ENCODE assay signal across 12 mouse cellular contexts in the genomic region with DNA sequence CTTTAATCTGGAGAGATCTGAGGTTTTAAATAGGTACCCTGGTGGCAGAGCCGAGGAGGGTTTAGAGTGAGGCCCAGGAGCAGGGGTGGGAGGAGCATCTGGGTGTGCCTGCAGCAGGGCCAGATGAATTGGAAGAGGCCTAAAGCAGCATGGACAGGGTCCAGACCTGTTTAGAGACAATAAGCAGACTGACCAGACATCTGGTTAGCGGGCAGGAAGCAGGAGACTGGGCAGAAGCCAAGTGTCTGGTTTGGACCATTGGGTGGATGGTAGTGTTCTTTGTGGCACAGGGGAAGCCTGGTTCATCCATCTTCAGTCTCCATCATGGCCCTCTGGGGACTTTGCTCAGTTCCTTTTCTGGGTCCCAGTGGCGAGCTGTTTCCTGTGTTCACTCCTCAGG. TPM values are rescaled to one million over a fixed set of nuclear protein-coding genes. Genes with fewer than 3 reads are reported as not detected.
DNase-seq lines count a peak whose midpoint lies in the region; ATAC-seq and TF ChIP-seq lines count a peak whose summit lies in the region.
"Had no signal": no experiment of that assay in that cellular context is flagged by ENCODE, and none has a peak within 500 bp of the region (broad histone marks: within the 10 kb centered on the region; RNA-seq: fewer than 3 reads in every experiment).

No protein-coding gene starts in this region.

- peak; percentile 19; the same call in 1 of the 2 replicates for ATAC-seq in stomach, embryonic 16.5 days (ENCODE audit: insufficient read depth, low FRiP score)
- no peak for ATAC-seq in stomach, postnatal 0 days (ENCODE audit: low FRiP score, low TSS enrichment)
- ATAC-seq: lung, postnatal 0 days had no signal

- H3K9me3 ChIP-seq in stomach, embryonic 16.5 days (replicated peaks; ENCODE audit: control insufficient read depth, low read length), result no peaks in the 10 kb centered on the region
- H3K9me3 ChIP-seq in stomach, postnatal 0 days (ENCODE audit: control insufficient read depth, low read length), result no peaks in the 10 kb centered on the region

- peak overlapping the region; percentile 35; the same call in 1 of the 2 replicates for H3K27ac ChIP-seq in stomach, embryonic 16.5 days (ENCODE audit: low read length)
- no peak overlapping the region for H3K27ac ChIP-seq in stomach, postnatal 0 days (replicated peaks)
- no peak overlapping the region for H3K27ac ChIP-seq in layer of hippocampus, adult 2 months

- no peak overlapping the region for H3K4me3 ChIP-seq in stomach, embryonic 16.5 days (replicated peaks; ENCODE audit: low read length)
- H3K4me3 ChIP-seq in stomach, postnatal 0 days (ENCODE audit: low read depth, low read length), result no peak overlapping the region
- H3K4me3 ChIP-seq in layer of hippocampus, adult 2 months, result no peak overlapping the region

- DNase-seq in gastrocnemius, adult 18-20 months (ENCODE audit: low spot score), result peak; percentile 43
- DNase-seq in gastrocnemius, postnatal 14 days, result no peak
- no peak for DNase-seq in stomach, postnatal 0 days (ENCODE audit: low spot score)
- DNase-seq in induced T-regulatory cell, adult 2 months (ENCODE audit: low read depth), result peak; percentile 9
- no peak for DNase-seq in neural tube, embryonic 10.5 days (ENCODE audit: extremely low spot score, low spot score)
- no peak for DNase-seq in layer of hippocampus, adult 2 months (ENCODE audit: low spot score in 2 of 2)
- no peak for DNase-seq in cerebellum, adult 18-20 months
- DNase-seq: cerebellum, postnatal 36 days had no signal

- H3K9ac ChIP-seq in stomach, embryonic 16.5 days (ENCODE audit: low read length), result no peak overlapping the region; the same call in 1 of the 2 replicates
- H3K9ac ChIP-seq in stomach, postnatal 0 days (ENCODE audit: low read length), result no peak overlapping the region

- no peak; the same call in 1 of the 2 replicates for TF ChIP-seq CTCF in stomach, postnatal 0 days (IDR thresholded peaks at IDR 0.05; ENCODE audit: low read depth)
- TF ChIP-seq CTCF in layer of hippocampus, adult 2 months (conservative IDR thresholded peaks at IDR 0.05), result no peak

- H3K36me3 ChIP-seq in stomach, embryonic 16.5 days (ENCODE audit: control insufficient read depth, insufficient read depth, low read length), result no peaks in the 10 kb centered on the region
- H3K36me3 ChIP-seq in stomach, postnatal 0 days (ENCODE audit: control insufficient read depth, insufficient read depth, low read length), result no peaks in the 10 kb centered on the region

- H3K4me2 ChIP-seq in stomach, embryonic 16.5 days (ENCODE audit: low read depth, low read length), result no peak overlapping the region
- no peak overlapping the region for H3K4me2 ChIP-seq in stomach, postnatal 0 days (replicated peaks; ENCODE audit: low read depth)

- H3K27me3 ChIP-seq in stomach, embryonic 16.5 days (ENCODE audit: control insufficient read depth, insufficient read depth, low read length), result no peaks in the 10 kb centered on the region
- H3K27me3 ChIP-seq in stomach, postnatal 0 days (ENCODE audit: control insufficient read depth, insufficient read depth, low read length), result no peaks in the 10 kb centered on the region

- intact Hi-C loops in gastrocnemius, postnatal 14 days (cut with DNase I; ENCODE audit: low total_unique reads), result loop anchor here (5.0 kb wide), 2 partner anchors 33 to 57 kb away; a partner anchor contains a TSS

- TF ChIP-seq EP300 in stomach, postnatal 0 days (optimal IDR thresholded peaks at IDR 0.05), result no peak

- WGBS in stomach, embryonic 16.5 days, result 45% methylated on average over 3 of the region's 3 CpGs
- WGBS in stomach, postnatal 0 days, result 40% methylated on average over 3 of the region's 3 CpGs

- H3K4me1 ChIP-seq in stomach, embryonic 16.5 days (ENCODE audit: control insufficient read depth, insufficient read depth, low read length), result peaks cover 15% of the 10 kb centered on the region; the same call in 1 of the 2 replicates
- H3K4me1 ChIP-seq in stomach, postnatal 0 days (replicated peaks; ENCODE audit: control insufficient read depth, insufficient read depth), result peaks cover 5% of the 10 kb centered on the region

RNA-seq across cellular contexts. Expression of a gene that starts 6.2 kb away (rescaled TPM):
- not detected for total RNA-seq in gastrocnemius, adult 18-20 months (2021)
- total RNA-seq in gastrocnemius, postnatal 14 days (2021), result not detected
- 0.93 and 1.3 TPM in 2 replicates for polyA plus RNA-seq in stomach, embryonic 16.5 days (2015; fragmentation: Nextera tagmentation; extraction: Ambion mirVana)
- 0.65 and 1.2 TPM in 2 replicates for polyA plus RNA-seq in stomach, postnatal 0 days (2015; fragmentation: Nextera tagmentation; extraction: Ambion mirVana)
- not detected for total RNA-seq in layer of hippocampus, adult 2 months (2021)
- total RNA-seq: gastrocnemius, postnatal 4 days had no signal
- polyA plus RNA-seq: limb, embryonic 14.5 days had no signal

RNA-seq across cellular contexts. Expression of a gene that starts 17.8 kb away (rescaled TPM):
- not detected for total RNA-seq in gastrocnemius, adult 18-20 months (2021)
- not detected for total RNA-seq in gastrocnemius, postnatal 14 days (2021)
- not detected in 2 replicates for polyA plus RNA-seq in stomach, embryonic 16.5 days (2015; fragmentation: Nextera tagmentation; extraction: Ambion mirVana)
- not detected in 2 replicates for polyA plus RNA-seq in stomach, postnatal 0 days (2015; fragmentation: Nextera tagmentation; extraction: Ambion mirVana)
- not detected for total RNA-seq in layer of hippocampus, adult 2 months (2021)
- total RNA-seq: gastrocnemius, postnatal 4 days had no signal
- polyA plus RNA-seq: limb, embryonic 14.5 days; lung, postnatal 0 days had no signal

RNA-seq across cellular contexts. Expression of a gene that starts 19.7 kb away (rescaled TPM):
- total RNA-seq in gastrocnemius, adult 18-20 months (2021), result 10 to 100 TPM; 10.1 to 17.7 TPM
- total RNA-seq in gastrocnemius, postnatal 14 days (2021), result 10 to 100 TPM; 11.1 to 16.5 TPM
- 12.5 and 15.1 TPM in 2 replicates for polyA plus RNA-seq in stomach, embryonic 16.5 days (2015; fragmentation: Nextera tagmentation; extraction: Ambion mirVana)
- 12.1 and 17.4 TPM in 2 replicates for polyA plus RNA-seq in stomach, postnatal 0 days (2015; fragmentation: Nextera tagmentation; extraction: Ambion mirVana)
- 1 to 10 TPM; 3.4 to 5.7 TPM for total RNA-seq in layer of hippocampus, adult 2 months (2021)

RNA-seq across cellular contexts. Expression of a gene that starts 23.5 kb away (rescaled TPM):
- not detected for total RNA-seq in gastrocnemius, adult 18-20 months (2021)
- under 1 TPM in 1 of 2 experiments, not detected in 1; 0.45 TPM for total RNA-seq in gastrocnemius, postnatal 14 days (2021)
- polyA plus RNA-seq in stomach, embryonic 16.5 days (2015; fragmentation: Nextera tagmentation; extraction: Ambion mirVana), result 2.6 and 5.0 TPM in 2 replicates
- polyA plus RNA-seq in stomach, postnatal 0 days (2015; fragmentation: Nextera tagmentation; extraction: Ambion mirVana), result 1.2 and 2.1 TPM in 2 replicates
- under 1 TPM; 0.64 to 0.79 TPM for total RNA-seq in layer of hippocampus, adult 2 months (2021)

RNA-seq across cellular contexts. Expression of a gene that starts 24.4 kb away (rescaled TPM):
- 1 to 10 TPM in 1 of 2 experiments, not detected in 1; 2.5 TPM for total RNA-seq in gastrocnemius, adult 18-20 months (2021)
- not detected for total RNA-seq in gastrocnemius, postnatal 14 days (2021)
- 4.5 and 5.2 TPM in 2 replicates for polyA plus RNA-seq in stomach, embryonic 16.5 days (2015; fragmentation: Nextera tagmentation; extraction: Ambion mirVana)
- 9.6 and 10.5 TPM in 2 replicates for polyA plus RNA-seq in stomach, postnatal 0 days (2015; fragmentation: Nextera tagmentation; extraction: Ambion mirVana)
- total RNA-seq in layer of hippocampus, adult 2 months (2021), result not detected
- total RNA-seq: gastrocnemius, postnatal 4 days had no signal
- polyA plus RNA-seq: limb, embryonic 14.5 days; lung, postnatal 0 days had no signal

Comparison
In these comparisons a context has a peak if more than half of its experiments do, and no peak if none do; other contexts are left out.
1. DNase-seq: peak in gastrocnemius, adult 18-20 months (single experiment) and induced T-regulatory cell, adult 2 months (single experiment); none in gastrocnemius, postnatal 14 days (single experiment), stomach, postnatal 0 days (single experiment), neural tube, embryonic 10.5 days (single experiment), layer of hippocampus, adult 2 months (0 of 2) and cerebellum, adult 18-20 months (0 of 2).